Mouse (Mus musculus): Measurements from ENCODE around the gene Ccdc125. TPM values are rescaled to one million over a fixed set of nuclear protein-coding genes. Genes with fewer than 3 reads are reported as not detected.

Gene Ccdc125
- polyA plus RNA-seq, 1 experiment, result 0.17 TPM

- no peak overlapping the region for H3K4me3 ChIP-seq
- H3ac ChIP-seq (ENCODE audit: control insufficient read depth, insufficient read length), result no peak overlapping the region
- TF ChIP-seq POLR2AphosphoS2 (IDR thresholded peaks at IDR 0.05; ENCODE audit: insufficient read length, low read depth) (no peak), TCF12 (IDR thresholded peaks at IDR 0.05; ENCODE audit: insufficient read depth, poor library complexity, severe bottlenecking) (no peak), E2F4 (IDR thresholded peaks at IDR 0.05; ENCODE audit: insufficient read depth) (no peak), MYOD1 (IDR thresholded peaks at IDR 0.05; ENCODE audit: control insufficient read depth in 1 of 3, insufficient read length in 2 of 3, low read depth in 2 of 3) (no peak), MYOG (IDR thresholded peaks at IDR 0.05; ENCODE audit: control insufficient read depth in 1 of 3, insufficient read depth in 1 of 3, insufficient read length in 2 of 3, low read depth in 2 of 3) (no peak), USF1 (IDR thresholded peaks at IDR 0.05; ENCODE audit: low read depth) (no peak), REST (IDR thresholded peaks at IDR 0.05; ENCODE audit: insufficient read depth, insufficient read length) (no peak), CEBPB (IDR thresholded peaks at IDR 0.05; ENCODE audit: insufficient read depth, poor library complexity, severe bottlenecking) (no peak)
- peaks cover 21% of the 10 kb centered on the region for H3K36me3 ChIP-seq (ENCODE audit: control insufficient read depth, insufficient read depth)
- no peak overlapping the region for H3K4me2 ChIP-seq (ENCODE audit: low read depth)
- H3K79me2 ChIP-seq (ENCODE audit: control insufficient read depth, insufficient read depth), result peaks cover 29% of the 10 kb centered on the region
- no peaks in the 10 kb centered on the region for H3K27me3 ChIP-seq (ENCODE audit: control insufficient read depth, insufficient read depth, insufficient read length)
Observed at GRCm38 (mm10) chr13:100732756-100733155, 63.2 kb downstream of the Ccdc125 start.

GRCm38 (mm10) chr13:100742831-100743230 lies 73.3 kb downstream of the Ccdc125 start:
- no peak for TF ChIP-seq POLR2AphosphoS2 (IDR thresholded peaks at IDR 0.05; ENCODE audit: insufficient read length, low read depth)
- TF ChIP-seq REST (IDR thresholded peaks at IDR 0.05; ENCODE audit: insufficient read depth, insufficient read length), result no peak
- no peak for TF ChIP-seq MYOD1 (IDR thresholded peaks at IDR 0.05; ENCODE audit: control insufficient read depth in 1 of 3, insufficient read length in 2 of 3, low read depth in 2 of 3)
- TF ChIP-seq USF1 (IDR thresholded peaks at IDR 0.05; ENCODE audit: low read depth), result no peak
- TF ChIP-seq SRF (IDR thresholded peaks at IDR 0.05; ENCODE audit: control insufficient read depth, insufficient read length, low read depth), result no peak
- no peak for TF ChIP-seq TCF3 (IDR thresholded peaks at IDR 0.05; ENCODE audit: insufficient read length, low read depth)
- TF ChIP-seq TCF12 (IDR thresholded peaks at IDR 0.05; ENCODE audit: insufficient read depth, poor library complexity, severe bottlenecking), result no peak
- no peak for TF ChIP-seq MAX (IDR thresholded peaks at IDR 0.05; ENCODE audit: low read depth)
- TF ChIP-seq CEBPB (IDR thresholded peaks at IDR 0.05; ENCODE audit: insufficient read depth, poor library complexity, severe bottlenecking), result no peak
- TF ChIP-seq POLR2A (IDR thresholded peaks at IDR 0.05; ENCODE audit: insufficient read length, low read depth), result no peak
- no peak for TF ChIP-seq MYOG (IDR thresholded peaks at IDR 0.05; ENCODE audit: control insufficient read depth in 1 of 3, insufficient read depth in 1 of 3, insufficient read length in 2 of 3, low read depth in 2 of 3)
- TF ChIP-seq E2F4 (IDR thresholded peaks at IDR 0.05; ENCODE audit: insufficient read depth), result no peak
- no peaks in the 10 kb centered on the region for H3K27me3 ChIP-seq (ENCODE audit: control insufficient read depth, insufficient read depth, insufficient read length)
- H3K79me2 ChIP-seq (ENCODE audit: control insufficient read depth, insufficient read depth), result peaks cover 31% of the 10 kb centered on the region
- H3K36me3 ChIP-seq (ENCODE audit: control insufficient read depth, insufficient read depth), result no peaks in the 10 kb centered on the region
- H3ac ChIP-seq (ENCODE audit: control insufficient read depth, insufficient read length), result no peak overlapping the region
- no peak overlapping the region for H3K4me3 ChIP-seq
- no peak overlapping the region for H3K4me2 ChIP-seq (ENCODE audit: low read depth)

- no peaks in the 10 kb centered on the region for H3K36me3 ChIP-seq (ENCODE audit: control insufficient read depth, insufficient read depth)
- TF ChIP-seq CEBPB (IDR thresholded peaks at IDR 0.05; ENCODE audit: insufficient read depth, poor library complexity, severe bottlenecking) (no peak), E2F4 (IDR thresholded peaks at IDR 0.05; ENCODE audit: insufficient read depth) (no peak), REST (IDR thresholded peaks at IDR 0.05; ENCODE audit: insufficient read depth, insufficient read length) (no peak), TCF3 (IDR thresholded peaks at IDR 0.05; ENCODE audit: insufficient read length, low read depth) (no peak), MAX (IDR thresholded peaks at IDR 0.05; ENCODE audit: low read depth) (no peak), POLR2A (IDR thresholded peaks at IDR 0.05; ENCODE audit: insufficient read length, low read depth) (no peak), MYOD1 (IDR thresholded peaks at IDR 0.05; ENCODE audit: control insufficient read depth in 1 of 3, insufficient read length in 2 of 3, low read depth in 2 of 3) (no peak), SRF (IDR thresholded peaks at IDR 0.05; ENCODE audit: control insufficient read depth, insufficient read length, low read depth) (no peak), POLR2AphosphoS2 (IDR thresholded peaks at IDR 0.05; ENCODE audit: insufficient read length, low read depth) (no peak), TCF12 (IDR thresholded peaks at IDR 0.05; ENCODE audit: insufficient read depth, poor library complexity, severe bottlenecking) (no peak), USF1 (IDR thresholded peaks at IDR 0.05; ENCODE audit: low read depth) (no peak), MYOG (IDR thresholded peaks at IDR 0.05; ENCODE audit: control insufficient read depth in 1 of 3, insufficient read depth in 1 of 3, insufficient read length in 2 of 3, low read depth in 2 of 3) (no peak)
- no peaks in the 10 kb centered on the region for H3K27me3 ChIP-seq (ENCODE audit: control insufficient read depth, insufficient read depth, insufficient read length)
- H3K4me2 ChIP-seq (ENCODE audit: low read depth), result peak overlapping the region; percentile 94
- peak overlapping the region; percentile 3 for H3ac ChIP-seq (ENCODE audit: control insufficient read depth, insufficient read length)
- H3K4me3 ChIP-seq, result peak overlapping the region; percentile 66
- H3K79me2 ChIP-seq (ENCODE audit: control insufficient read depth, insufficient read depth), result peaks cover 31% of the 10 kb centered on the region
Observed at GRCm38 (mm10) chr13:100743346-100744035, 74.0 kb downstream of the Ccdc125 start.

- H3K27me3 ChIP-seq (ENCODE audit: control insufficient read depth, insufficient read depth, insufficient read length), result no peaks in the 10 kb centered on the region
- TF ChIP-seq MYOG (IDR thresholded peaks at IDR 0.05; ENCODE audit: control insufficient read depth in 1 of 3, insufficient read depth in 1 of 3, insufficient read length in 2 of 3, low read depth in 2 of 3), result no peak
- TF ChIP-seq TCF12 (IDR thresholded peaks at IDR 0.05; ENCODE audit: insufficient read depth, poor library complexity, severe bottlenecking), result no peak
- peak; percentile 84 for TF ChIP-seq POLR2AphosphoS2 (IDR thresholded peaks at IDR 0.05; ENCODE audit: insufficient read length, low read depth)
- TF ChIP-seq MYOD1 (IDR thresholded peaks at IDR 0.05; ENCODE audit: control insufficient read depth in 1 of 3, insufficient read length in 2 of 3, low read depth in 2 of 3), result no peak
- TF ChIP-seq E2F4 (IDR thresholded peaks at IDR 0.05; ENCODE audit: insufficient read depth), result peak; percentile 18
- TF ChIP-seq SRF (IDR thresholded peaks at IDR 0.05; ENCODE audit: control insufficient read depth, insufficient read length, low read depth), result no peak
- TF ChIP-seq POLR2A (IDR thresholded peaks at IDR 0.05; ENCODE audit: insufficient read length, low read depth), result peak; percentile 81
- no peak for TF ChIP-seq REST (IDR thresholded peaks at IDR 0.05; ENCODE audit: insufficient read depth, insufficient read length)
- no peak for TF ChIP-seq CEBPB (IDR thresholded peaks at IDR 0.05; ENCODE audit: insufficient read depth, poor library complexity, severe bottlenecking)
- no peak for TF ChIP-seq TCF3 (IDR thresholded peaks at IDR 0.05; ENCODE audit: insufficient read length, low read depth)
- TF ChIP-seq USF1 (IDR thresholded peaks at IDR 0.05; ENCODE audit: low read depth), result no peak
- H3ac ChIP-seq (ENCODE audit: control insufficient read depth, insufficient read length), result peak within 1 kb of the TSS; percentile 3
- H3K4me2 ChIP-seq (ENCODE audit: low read depth), result peak within 1 kb of the TSS; percentile 94
- H3K36me3 ChIP-seq (ENCODE audit: control insufficient read depth, insufficient read depth), result no peaks in the 10 kb centered on the region
- peaks cover 31% of the 10 kb centered on the region for H3K79me2 ChIP-seq (ENCODE audit: control insufficient read depth, insufficient read depth)
- H3K4me3 ChIP-seq, result peak within 1 kb of the TSS; percentile 66
Observed at GRCm38 (mm10) chr13:100744036-100744744, 74.7 kb downstream of the Ccdc125 start, which contains the start of gene Mrps36. TSS of gene Mrps36 (minus strand) at chr13:100744659.
